Mouse (Mus musculus): ENCODE results near the gene Ublcp1. TPM values are rescaled to one million over a fixed set of nuclear protein-coding genes. Genes with fewer than 3 reads are reported as not detected.

The Ublcp1 gene
- 22.4 TPM for polyA plus RNA-seq (2017; shearing (Covaris generic))

GRCm38 (mm10) chr11:44470432-44471336 lies at the start of gene Ublcp1:
Ublcp1 (minus strand) TSS chr11:44470498.

GRCm38 (mm10) chr11:44518281-44519095 lies 48.2 kb upstream of the Ublcp1 start, which contains the start of gene Rnf145:
Rnf145 (plus strand) TSS chr11:44518964.

Other genes with a start within 250 kb of the Ublcp1 start
- gene Il12b, start 70.4 kb downstream of the Ublcp1 start, polyA plus RNA-seq (2017; shearing (Covaris generic)), result not detected
- gene Rnf145, start 48.5 kb upstream of the Ublcp1 start, polyA plus RNA-seq (2017; shearing (Covaris generic)), result 316 TPM
- gene Ebf1, start 146.8 kb upstream of the Ublcp1 start, polyA plus RNA-seq (2017; shearing (Covaris generic)), result 0.11 TPM

Data from naive thymus-derived CD4-positive, alpha-beta T cell, adult 5 months (primary cell).